Mouse (Mus musculus) heart, postnatal 36 days (tissue): ENCODE measurements around the gene Nrxn3. TPM values are rescaled to one million over a fixed set of nuclear protein-coding genes. Genes with fewer than 3 reads are reported as not detected.

Experiments used
- DNase-seq, 2 experiments: peaks; one replicate each; pipeline ENCODE4 v3.0.0; 2021 to 2022
- intact Hi-C: fragments of 180-260 bp; cut with DNase I; formaldehyde crosslinking; loops from one replicate; pipeline ENCODE4 v1.15.1; 2025
- total RNA-seq, 2 experiments: library from RNA; stranded (reverse); gene quantifications; 2 replicates each; pipeline ENCODE4 v1.2.3; 2021

Nrxn3 gene
- total RNA-seq, 2 experiments from 2014 or later = 0.08 to 0.19 TPM

DNA sequence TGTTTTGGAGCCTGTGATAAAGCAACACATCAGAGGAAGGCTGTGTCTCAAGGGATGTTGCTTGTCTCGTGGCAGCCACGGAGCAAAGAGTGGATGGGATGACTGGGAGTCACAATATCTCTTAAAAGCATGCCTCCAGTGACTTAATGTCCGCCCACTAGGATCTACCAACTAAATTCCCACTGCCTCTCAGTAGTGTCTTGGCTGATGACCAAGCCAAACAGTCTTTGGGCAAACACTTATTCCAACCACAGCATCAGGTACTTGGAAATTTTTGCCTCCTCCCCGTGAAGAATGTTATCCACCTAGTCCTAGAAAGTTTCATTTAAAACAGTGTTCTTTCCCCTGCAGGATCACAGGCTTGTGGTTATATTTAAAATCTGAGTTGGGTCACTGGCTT is 917.4 kb downstream of the Nrxn3 start:
- no peak for DNase-seq
- intact Hi-C loops = no loop called here

GRCm38 (mm10) chr12:89641460-89641859 is 918.8 kb downstream of the Nrxn3 start:
- DNase-seq = no peak
- intact Hi-C loops = no loop called here

DNA sequence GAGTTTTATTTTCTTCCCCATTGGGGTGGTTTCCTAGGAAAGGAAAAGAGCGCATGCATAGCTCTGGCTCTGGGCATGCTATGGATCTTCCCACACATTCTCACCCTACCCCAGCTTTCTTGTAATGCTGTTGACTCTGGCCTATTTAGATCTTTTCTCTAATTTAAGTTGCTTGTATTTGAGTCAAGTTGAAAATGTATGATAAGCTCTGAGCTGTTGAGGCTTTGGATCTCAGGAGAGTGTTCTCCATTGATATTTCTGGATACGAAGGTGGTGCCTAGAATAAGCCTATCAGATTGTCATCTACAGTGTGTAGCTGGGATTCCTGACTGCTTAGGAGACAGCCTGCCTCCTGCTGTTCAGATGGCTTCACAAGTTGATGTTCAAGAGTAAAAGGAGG is 930.5 kb downstream of the Nrxn3 start:
- intact Hi-C loops = no loop called here
- no peak for DNase-seq

GRCm38 (mm10) chr12:89661219-89661618 is 938.5 kb downstream of the Nrxn3 start:
- intact Hi-C loops = no loop called here
- DNase-seq = no peak

DNA sequence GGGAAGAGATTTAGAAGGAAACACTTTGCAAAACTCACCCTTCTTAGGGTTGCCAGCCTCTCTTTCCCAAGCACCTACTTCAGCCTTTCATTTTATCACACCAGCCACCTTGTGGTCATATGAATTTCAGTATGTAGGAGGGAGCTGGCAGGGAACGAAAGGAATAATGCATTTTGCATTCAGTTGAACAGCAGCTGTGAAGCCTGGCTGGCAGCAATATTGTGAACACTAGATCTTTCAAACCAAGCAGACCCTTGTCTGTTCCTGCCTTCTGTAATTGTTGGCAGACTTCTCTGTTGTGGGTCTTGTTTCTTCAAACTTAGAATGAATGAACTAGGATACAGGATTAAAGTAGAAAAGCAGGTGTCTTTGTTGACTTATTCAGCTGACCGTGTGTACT is 946.2 kb downstream of the Nrxn3 start:
- DNase-seq = no peak
- intact Hi-C loops = no loop called here

DNA sequence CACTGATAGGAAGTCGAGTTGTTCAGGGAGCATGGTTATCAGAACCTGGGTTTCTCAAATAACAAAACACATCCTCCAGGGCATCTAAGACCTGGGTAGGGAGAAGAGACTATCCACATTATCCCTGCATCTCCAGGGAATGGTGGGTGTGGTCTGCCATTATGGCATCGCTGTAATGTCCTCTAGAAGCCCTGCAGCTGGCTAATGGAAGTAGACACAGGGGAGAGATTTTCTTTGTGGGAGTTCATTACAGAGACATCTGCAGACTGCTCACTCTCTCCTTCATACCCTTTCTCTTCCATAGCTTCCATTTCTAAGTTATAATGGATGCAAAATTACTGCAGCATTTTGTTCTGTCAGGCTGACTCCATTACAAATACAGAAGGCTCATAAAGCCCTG is 950.1 kb downstream of the Nrxn3 start:
- intact Hi-C loops = no loop called here
- DNase-seq = no peak

DNA sequence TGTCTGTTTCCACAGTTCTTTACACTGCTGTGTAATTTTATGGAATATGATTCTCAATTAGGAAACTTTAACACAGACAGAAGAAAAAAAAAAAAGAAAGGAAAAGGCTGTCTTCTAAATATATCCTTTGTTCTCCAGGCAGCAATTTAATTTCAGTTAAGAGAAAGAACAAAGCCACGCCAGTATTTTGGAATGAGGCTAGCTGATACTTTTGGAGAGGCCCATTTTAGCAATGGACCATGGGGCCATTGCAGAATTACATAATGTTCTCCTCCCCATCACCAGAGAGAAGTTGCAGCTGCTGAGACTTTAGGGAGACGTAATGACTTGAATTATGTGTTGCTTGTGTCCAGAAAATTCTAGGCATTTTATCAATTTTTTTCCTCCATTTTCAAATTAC is 963.0 kb downstream of the Nrxn3 start:
- DNase-seq = no peak
- intact Hi-C loops = no loop called here

DNA sequence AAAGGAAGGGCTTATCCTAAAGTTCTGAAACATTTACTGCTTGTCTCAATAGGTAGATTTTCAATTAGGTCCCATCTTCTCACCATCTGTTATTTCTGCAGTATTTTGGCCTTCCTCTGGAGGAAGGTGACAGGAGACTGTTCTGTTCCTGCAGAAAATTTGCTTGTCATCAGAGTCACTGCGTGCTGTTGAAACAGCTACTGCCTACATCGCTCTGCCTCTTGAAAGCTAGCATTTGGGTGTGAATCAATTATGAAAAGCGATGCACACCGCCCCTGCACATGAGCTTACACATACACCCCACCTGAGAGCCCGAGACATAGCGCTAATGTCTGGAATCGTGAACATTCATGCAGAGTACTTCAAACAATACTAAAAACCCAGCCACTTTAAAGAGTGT is 966.4 kb downstream of the Nrxn3 start:
- intact Hi-C loops = no loop called here
- DNase-seq = no peak

GRCm38 (mm10) chr12:89699469-89699868 is 976.8 kb downstream of the Nrxn3 start:
- DNase-seq = no peak
- intact Hi-C loops = no loop called here

DNA sequence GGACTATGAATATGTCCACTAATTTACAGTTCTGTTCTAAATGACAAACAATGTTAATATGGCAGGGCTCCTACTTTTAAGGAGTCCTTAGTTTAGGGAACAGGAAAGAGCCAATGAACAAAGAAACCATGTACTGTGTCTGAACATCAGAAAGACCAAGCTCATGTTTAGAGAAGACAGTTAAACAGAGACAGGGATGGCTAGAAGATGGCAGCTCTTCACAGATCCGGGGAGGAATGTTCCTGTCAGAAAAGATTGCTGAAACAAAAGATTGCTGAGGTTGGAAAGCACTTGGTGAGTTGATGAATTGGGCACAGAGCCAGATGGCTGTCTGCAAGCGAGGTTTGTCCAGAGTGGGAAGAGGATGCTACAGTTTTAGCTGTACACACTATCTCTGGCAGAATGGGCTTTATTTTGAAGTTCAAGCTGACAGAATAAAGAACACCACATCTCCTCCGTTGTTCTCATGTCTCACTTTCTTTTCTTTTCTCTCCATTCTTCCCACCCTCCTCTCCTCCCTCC is 978.3 kb downstream of the Nrxn3 start:
- intact Hi-C loops = no loop called here
- no peak for DNase-seq

DNA sequence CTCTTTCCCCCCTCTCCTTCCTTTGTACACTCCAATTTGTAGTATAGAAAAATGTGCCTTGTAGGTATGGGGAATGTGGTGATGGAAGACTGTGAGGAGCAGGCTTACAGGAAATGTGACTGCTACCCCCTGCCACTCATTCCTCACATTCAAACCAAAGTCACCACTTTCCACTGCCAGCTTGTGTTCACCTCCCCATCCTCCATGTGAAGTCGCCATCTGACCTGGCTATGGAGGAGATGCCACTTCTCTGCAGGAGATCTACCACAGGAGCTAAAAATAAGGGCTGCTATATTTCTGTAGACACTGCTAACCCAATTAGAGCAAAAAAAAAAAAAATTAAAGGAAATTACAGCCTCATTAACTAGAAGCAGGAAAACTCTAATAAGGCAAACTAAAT is 980.3 kb downstream of the Nrxn3 start:
- intact Hi-C loops = no loop called here
- no peak for DNase-seq

DNA sequence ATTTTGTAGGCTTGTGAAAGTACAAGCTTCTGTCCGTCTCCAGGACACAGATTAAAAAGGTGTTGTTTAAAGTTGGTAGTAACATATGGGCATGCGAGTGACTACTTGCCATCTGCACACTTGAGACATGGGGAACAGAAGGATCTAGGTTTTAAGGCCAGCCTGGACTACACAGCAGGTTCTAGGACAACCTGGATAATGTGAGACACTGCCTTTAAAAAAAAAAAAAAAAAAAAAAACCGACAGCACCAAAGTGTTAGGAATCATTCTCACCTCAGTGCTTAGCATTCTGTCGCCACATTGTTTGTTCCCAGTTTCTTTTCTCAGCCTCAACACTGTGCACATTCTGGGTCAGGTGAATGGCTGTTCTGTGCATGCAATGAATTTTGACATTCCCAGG is 985.2 kb downstream of the Nrxn3 start:
- intact Hi-C loops = no loop called here
- no peak for DNase-seq

DNA sequence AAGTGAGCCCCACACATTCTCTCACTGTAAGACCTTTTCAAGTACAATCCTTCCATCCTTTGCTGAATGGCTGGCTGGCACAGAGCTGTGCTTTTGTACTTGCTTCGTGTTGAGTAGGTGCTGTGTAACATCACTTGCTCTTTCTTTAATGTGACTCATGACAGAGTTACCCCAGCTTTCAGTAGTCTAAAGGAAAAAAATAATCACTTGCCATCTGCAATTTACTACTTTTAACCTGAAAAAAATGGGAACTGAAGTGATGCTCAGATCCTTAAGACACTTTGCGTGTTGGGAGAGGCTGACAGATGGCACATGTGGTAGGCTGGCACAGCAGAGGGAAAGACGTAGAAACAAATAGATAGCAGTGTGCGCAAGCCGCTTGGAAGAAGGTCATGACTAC is 987.8 kb downstream of the Nrxn3 start:
- intact Hi-C loops = no loop called here

GRCm38 (mm10) chr12:89711791-89712190 is 989.1 kb downstream of the Nrxn3 start:
- no peak for DNase-seq
- intact Hi-C loops = no loop called here

More for the DNA sequence above, 987.8 kb downstream of the Nrxn3 start:
- DNase-seq = no peak

DNA sequence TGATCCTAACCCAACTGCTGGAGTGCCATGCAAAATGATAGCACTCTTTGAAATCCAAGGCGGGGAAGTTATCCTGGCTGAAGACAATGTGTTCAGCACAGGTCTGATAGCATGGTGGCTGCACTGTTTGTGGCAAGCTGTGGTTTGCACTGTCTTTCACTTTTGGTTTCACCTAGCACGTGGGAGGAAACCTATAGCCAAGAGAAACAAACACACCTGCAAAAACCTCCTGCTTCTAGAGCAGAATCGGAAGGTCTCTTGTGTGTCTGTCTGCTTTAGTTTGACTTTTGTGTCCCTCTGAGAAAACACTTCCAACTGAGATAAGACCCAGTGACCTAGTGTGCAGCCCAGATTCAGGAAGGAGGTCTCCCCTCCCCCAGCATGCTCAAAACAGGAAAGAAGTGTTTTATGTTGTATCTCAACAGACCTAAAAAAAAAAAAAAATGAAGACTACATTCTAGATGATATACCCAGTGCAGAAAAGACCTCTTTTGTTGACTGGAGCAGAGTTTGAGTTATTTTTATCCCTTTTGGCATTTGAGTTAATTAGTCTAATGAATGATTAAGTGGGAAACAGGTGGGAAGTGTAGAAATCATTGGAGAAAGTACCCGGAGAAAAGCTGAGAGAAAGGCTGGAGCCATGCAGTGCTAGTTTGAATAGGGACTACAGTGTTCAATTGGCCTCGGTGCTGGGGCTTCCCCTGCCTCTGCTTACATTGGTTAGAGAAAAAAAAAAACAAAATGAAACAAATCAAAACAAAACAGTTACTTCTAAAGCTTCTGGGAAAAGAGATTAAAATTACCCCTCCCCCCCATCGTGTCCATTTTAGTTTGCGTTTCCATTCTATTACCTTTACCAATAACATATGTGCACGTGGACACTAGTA is 996.8 kb downstream of the Nrxn3 start:
- intact Hi-C loops = no loop called here

DNA sequence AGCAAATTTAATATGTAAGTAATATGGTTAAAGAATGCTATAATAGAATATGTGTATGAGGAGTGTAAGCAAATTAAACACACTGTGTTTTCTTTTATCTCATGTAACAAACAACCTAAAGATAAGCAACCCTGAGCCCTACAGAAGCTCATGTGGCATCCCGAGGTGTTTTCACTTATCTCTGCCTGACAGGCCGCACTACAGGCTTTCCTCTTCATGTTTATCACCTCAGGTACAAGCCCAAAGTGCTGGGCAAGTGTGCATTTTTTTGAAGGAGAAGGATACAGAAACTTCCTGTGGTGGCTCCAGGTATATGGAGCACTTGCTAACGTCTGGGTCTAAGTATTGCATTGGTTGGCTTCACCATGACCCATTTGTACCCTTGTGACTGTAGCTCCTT is 998.3 kb downstream of the Nrxn3 start:
- DNase-seq = no peak
- intact Hi-C loops = no loop called here

More for the DNA sequence above, 996.8 kb downstream of the Nrxn3 start:
- DNase-seq = no peak

GRCm38 (mm10) chr12:89722462-89722861 is 999.8 kb downstream of the Nrxn3 start:
- DNase-seq = no peak
- intact Hi-C loops = no loop called here

GRCm38 (mm10) chr12:89724048-89724447 is 1001.4 kb downstream of the Nrxn3 start:
- DNase-seq = no peak
- intact Hi-C loops = no loop called here

GRCm38 (mm10) chr12:89742326-89742725 is 1019.6 kb downstream of the Nrxn3 start:
- intact Hi-C loops = no loop called here
- no peak for DNase-seq

DNA sequence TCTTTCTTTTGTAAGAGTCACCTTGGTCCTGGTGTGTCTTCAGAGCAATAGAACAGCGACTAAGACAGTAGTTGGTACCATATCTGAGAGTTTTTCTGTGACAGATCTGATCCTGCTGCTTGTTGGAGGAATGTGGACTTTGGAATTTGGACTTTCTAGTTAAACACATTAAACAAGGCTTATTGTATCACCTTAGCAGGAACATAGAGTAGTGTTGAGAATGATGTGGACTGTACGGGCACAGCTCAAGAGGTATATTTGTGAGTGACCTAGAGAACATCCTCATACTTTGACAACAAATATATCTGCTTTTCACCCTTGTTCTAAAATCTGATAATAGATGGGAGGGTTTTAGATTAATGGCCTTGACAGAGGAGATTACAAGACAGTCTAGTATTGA is 1020.1 kb downstream of the Nrxn3 start:
- DNase-seq = no peak
- intact Hi-C loops = no loop called here

- DNase-seq = no peak
- intact Hi-C loops = no loop called here
These were observed 1041.8 kb downstream of the Nrxn3 start for GRCm38 (mm10) chr12:89764191-89765082.
